Mouse (Mus musculus) embryonic facial prominence, embryonic 15.5 days (tissue): ENCODE measurements around the gene Ccdc12. TPM values are rescaled to one million over a fixed set of nuclear protein-coding genes. Genes with fewer than 3 reads are reported as not detected.
A peak's percentile ranks its signal among the peaks of the same experiment; 100 is the strongest.

Experiments used
- ATAC-seq: fragments of 200-750 bp; cut with Nextera tagmentation; 2 replicates; pipeline ENCODE4 v1.8.0; 2017; ENCODE audit warnings: low read depth, moderate TSS enrichment; ENCODE audit not compliant: insufficient number of reproducible peaks, low FRiP score, low TSS enrichment
- H3K27ac ChIP-seq: fragments of 300-500 bp; sonication (generic); replicated peaks from 2 replicates; pipeline ENCODE4 v1.5.1; 2015; ENCODE audit warnings: mild to moderate bottlenecking, inconsistent platforms
- H3K27me3 ChIP-seq: fragments of 300-500 bp; sonication (generic); 2 replicates; pipeline ENCODE4 v1.6.1; 2015; ENCODE audit warnings: inconsistent platforms
- H3K36me3 ChIP-seq: fragments of 300-500 bp; sonication (generic); 2 replicates; pipeline ENCODE4 v1.6.1; 2015; ENCODE audit warnings: mild to moderate bottlenecking, inconsistent platforms
- H3K4me1 ChIP-seq: fragments of 300-500 bp; sonication (generic); 2 replicates; pipeline ENCODE4 v1.6.1; 2015; ENCODE audit warnings: inconsistent platforms
- H3K4me2 ChIP-seq: fragments of 300-500 bp; sonication (generic); replicated peaks from 2 replicates; pipeline ENCODE4 v1.6.1; 2015; ENCODE audit warnings: mild to moderate bottlenecking, inconsistent platforms
- H3K4me3 ChIP-seq: fragments of 300-500 bp; sonication (generic); replicated peaks from 2 replicates; pipeline ENCODE4 v1.5.1; 2015; ENCODE audit warnings: mild to moderate bottlenecking, inconsistent platforms
- H3K9ac ChIP-seq: fragments of 300-500 bp; sonication (generic); 2 replicates; pipeline ENCODE4 v1.6.1; 2015; ENCODE audit warnings: inconsistent platforms
- H3K9me3 ChIP-seq: fragments of 300-500 bp; sonication (generic); replicated peaks from 2 replicates; pipeline ENCODE4 v1.6.1; 2016; ENCODE audit warnings: inconsistent platforms
- WGBS: fragments of 180-500 bp; shearing (Covaris S2); methylation state at CpG from one replicate; pipeline ENCODE4 v1.1.7; 2015; 5-methylcytosine and 5-hydroxymethylcytosine counted together
- polyA plus RNA-seq: library from polyadenylated mRNA; unstranded; fragments of >200 nt; fragmentation: Nextera tagmentation; extraction: Ambion mirVana; gene quantifications from 2 replicates; pipeline ENCODE4 v1.2.1, GENCODE M21; 2015

Gene Ccdc12
- polyA plus RNA-seq, 1 experiment from 2014 or later: 131 TPM

- peaks cover 24% of the 10 kb centered on the region; the same call in 1 of the 2 replicates for H3K36me3 ChIP-seq
- no peak overlapping the region for H3K9ac ChIP-seq
- no peak overlapping the region for H3K4me2 ChIP-seq
- WGBS: 88% methylated on average over 6 of the region's 6 CpGs
- no peak overlapping the region for H3K4me3 ChIP-seq
- H3K9me3 ChIP-seq: no peaks in the 10 kb centered on the region
- peaks cover 21% of the 10 kb centered on the region for H3K4me1 ChIP-seq
- H3K27me3 ChIP-seq: no peaks in the 10 kb centered on the region
- no peak overlapping the region for H3K27ac ChIP-seq
- no peak for ATAC-seq
Measured at GRCm38 (mm10) chr9:110711996-110712395, 55.7 kb downstream of the Ccdc12 start.

DNA sequence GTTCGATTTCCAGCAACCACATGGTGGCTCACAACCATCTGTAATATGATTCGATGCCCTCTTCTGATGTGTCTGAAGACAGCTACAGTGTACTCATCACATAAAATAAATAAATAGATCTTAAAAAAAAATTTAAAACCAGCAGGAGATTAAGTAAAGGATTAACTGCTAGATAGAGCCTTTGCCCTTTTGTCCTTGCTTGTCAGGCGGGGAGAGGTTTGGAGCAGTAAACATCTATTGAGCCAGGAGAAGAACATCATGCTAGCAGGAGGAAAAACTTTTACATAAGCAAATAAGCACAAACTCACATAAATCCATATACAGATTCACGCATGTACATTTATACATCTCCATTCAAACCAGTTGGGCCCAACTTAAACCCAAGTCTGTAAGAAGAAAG is 56.2 kb downstream of the Ccdc12 start:
- peaks cover 27% of the 10 kb centered on the region for H3K4me1 ChIP-seq
- H3K9ac ChIP-seq: no peak overlapping the region
- no peak for ATAC-seq
- H3K27ac ChIP-seq: no peak overlapping the region
- H3K4me3 ChIP-seq: no peak overlapping the region
- H3K9me3 ChIP-seq: no peaks in the 10 kb centered on the region
- H3K36me3 ChIP-seq: peaks cover 24% of the 10 kb centered on the region; the same call in 1 of the 2 replicates
- WGBS: 83% methylated on average over 4 of the region's 4 CpGs
- no peaks in the 10 kb centered on the region for H3K27me3 ChIP-seq
- H3K4me2 ChIP-seq: no peak overlapping the region

DNA sequence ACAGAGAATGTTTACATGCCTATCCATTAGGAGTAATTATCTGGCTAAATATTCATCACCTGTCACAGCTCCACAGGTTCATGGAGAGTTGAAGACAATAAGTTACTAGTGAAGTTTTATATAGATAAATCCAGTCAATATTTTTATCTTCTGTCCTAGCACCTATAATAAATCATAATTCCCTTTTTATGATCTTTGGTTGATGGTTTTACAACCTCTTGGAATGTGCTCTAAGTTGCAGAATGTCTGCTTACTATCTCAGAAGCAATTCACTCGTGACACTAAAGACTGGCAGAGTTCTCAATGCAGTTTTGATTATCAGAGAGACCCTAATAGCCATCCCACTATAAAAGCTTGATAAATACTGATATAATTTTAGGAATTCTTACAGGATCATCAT is 57.1 kb downstream of the Ccdc12 start:
- Histone ChIP-seq H3K9me3 (no peaks in the 10 kb centered on the region), H3K4me3 (no peak overlapping the region), H3K36me3 (peaks cover 21% of the 10 kb centered on the region; the same call in 1 of the 2 replicates), H3K4me1 (peaks cover 31% of the 10 kb centered on the region), H3K27ac (no peak overlapping the region), H3K4me2 (no peak overlapping the region), H3K27me3 (no peaks in the 10 kb centered on the region), H3K9ac (no peak overlapping the region)
- WGBS: 81% methylated on average over 1 of the region's 1 CpGs
- no peak for ATAC-seq

DNA sequence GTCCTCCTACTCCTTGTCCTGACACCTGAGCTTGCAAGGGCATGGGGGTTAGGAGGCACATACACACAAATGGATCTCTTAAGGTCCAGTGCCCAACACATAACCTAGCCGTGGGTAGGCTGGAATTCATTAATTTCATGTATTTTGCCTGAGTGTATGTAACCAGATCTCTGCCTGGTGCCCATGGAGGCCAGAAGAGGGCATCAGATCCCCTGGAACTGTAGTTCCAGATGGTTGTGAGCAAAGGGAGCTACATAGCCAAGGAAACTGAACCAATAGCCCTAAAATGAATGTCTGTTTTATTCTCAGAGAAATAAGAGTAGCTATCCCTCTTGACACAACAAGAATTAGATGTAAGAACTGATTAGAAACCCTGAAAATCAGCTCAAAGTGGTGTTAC is 59.1 kb downstream of the Ccdc12 start:
- Histone ChIP-seq H3K27ac (no peak overlapping the region), H3K27me3 (no peaks in the 10 kb centered on the region), H3K36me3 (peaks cover 18% of the 10 kb centered on the region; the same call in 1 of the 2 replicates), H3K9ac (no peak overlapping the region), H3K4me1 (peaks cover 32% of the 10 kb centered on the region), H3K4me3 (no peak overlapping the region), H3K4me2 (no peak overlapping the region), H3K9me3 (no peaks in the 10 kb centered on the region)
- no peak for ATAC-seq
- WGBS: 24% methylated on average over 1 of the region's 1 CpGs

DNA sequence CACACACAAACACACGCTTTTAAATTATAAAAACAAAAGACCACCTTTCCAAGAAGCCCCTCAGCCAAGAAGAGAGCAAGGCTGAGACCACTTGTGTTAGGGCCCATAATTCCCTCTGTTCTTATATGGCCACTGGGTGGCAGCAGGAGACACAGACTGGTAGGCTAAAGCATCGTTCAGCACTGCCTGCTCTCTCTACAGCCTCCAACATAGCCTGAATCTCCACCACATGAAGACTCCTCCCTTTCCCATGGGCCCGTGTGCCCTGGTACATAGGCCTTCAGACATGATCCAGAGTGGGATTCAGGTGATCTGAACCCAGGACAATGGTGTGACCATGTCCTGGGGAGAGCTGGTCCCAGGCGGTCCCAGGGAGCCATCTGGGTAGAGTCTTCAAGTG is 60.5 kb downstream of the Ccdc12 start:
- no peak overlapping the region for H3K9ac ChIP-seq
- peak; percentile 76 for ATAC-seq
- H3K4me3 ChIP-seq: no peak overlapping the region
- peaks cover 22% of the 10 kb centered on the region; the same call in 1 of the 2 replicates for H3K36me3 ChIP-seq
- H3K27me3 ChIP-seq: no peaks in the 10 kb centered on the region
- peaks cover 29% of the 10 kb centered on the region for H3K4me1 ChIP-seq
- 25% methylated on average over 4 of the region's 4 CpGs for WGBS
- H3K27ac ChIP-seq: peak overlapping the region; percentile 78; the same call in 1 of the 2 replicates
- H3K4me2 ChIP-seq: no peak overlapping the region
- no peaks in the 10 kb centered on the region for H3K9me3 ChIP-seq

DNA sequence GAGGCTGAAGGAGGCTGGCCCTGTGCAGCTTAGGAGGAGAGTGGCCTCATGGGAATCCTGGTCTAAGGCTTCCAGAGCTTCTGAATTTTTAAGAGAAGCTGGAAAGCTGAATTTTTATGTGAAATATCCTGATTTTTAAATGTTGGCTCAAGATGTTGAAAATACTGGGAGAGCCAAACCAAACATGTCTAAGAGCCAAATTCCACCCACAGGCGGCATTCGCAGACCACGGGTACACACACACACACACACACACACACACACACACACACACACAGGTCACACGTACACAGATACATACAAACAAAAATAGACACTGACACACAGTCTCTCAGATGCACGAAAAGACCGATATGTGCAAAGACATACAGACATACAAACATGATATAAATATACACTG is 61.8 kb downstream of the Ccdc12 start:
- Histone ChIP-seq H3K36me3 (peaks cover 27% of the 10 kb centered on the region), H3K4me3 (no peak overlapping the region), H3K27ac (peak overlapping the region; percentile 78), H3K9me3 (no peaks in the 10 kb centered on the region), H3K4me1 (peaks cover 29% of the 10 kb centered on the region), H3K27me3 (no peaks in the 10 kb centered on the region), H3K4me2 (no peak overlapping the region), H3K9ac (no peak overlapping the region)
- ATAC-seq: no peak
- WGBS: 72% methylated on average over 6 of the region's 6 CpGs

- Histone ChIP-seq H3K4me3 (no peak overlapping the region), H3K4me2 (no peak overlapping the region), H3K9ac (no peak overlapping the region), H3K4me1 (peaks cover 29% of the 10 kb centered on the region), H3K27ac (peak overlapping the region; percentile 48), H3K36me3 (peaks cover 32% of the 10 kb centered on the region), H3K9me3 (no peaks in the 10 kb centered on the region), H3K27me3 (no peaks in the 10 kb centered on the region)
- whole genome bisulfite sequencing: 76% methylated on average over 3 of the region's 3 CpGs
- no peak for ATAC-seq
Measured at GRCm38 (mm10) chr9:110718810-110719209, 62.5 kb downstream of the Ccdc12 start.

DNA sequence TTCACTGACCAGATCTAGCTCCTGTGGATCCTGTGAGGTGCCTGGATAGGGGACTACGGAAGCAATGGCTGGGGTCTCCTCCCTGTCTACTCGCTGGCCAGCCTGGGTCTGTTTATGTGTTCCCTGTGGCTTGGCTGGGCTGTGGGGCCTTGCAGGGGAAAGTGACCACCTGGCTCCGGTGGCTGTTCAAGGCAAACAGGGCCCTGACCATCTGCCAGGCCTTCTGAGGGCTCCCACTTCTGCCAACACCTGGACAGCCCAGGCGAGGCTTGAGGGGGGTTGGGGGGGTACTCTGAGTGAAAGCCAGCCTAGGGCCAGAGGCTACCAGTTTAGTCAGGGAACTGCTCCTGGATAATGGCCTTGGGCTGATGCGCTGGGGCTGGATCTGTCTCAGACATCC is 63.7 kb downstream of the Ccdc12 start:
- 59% methylated on average over 5 of the region's 5 CpGs for WGBS
- ATAC-seq: no peak

GRCm38 (mm10) chr9:110722060-110722459 is 65.8 kb downstream of the Ccdc12 start:
- H3K4me2 ChIP-seq: no peak overlapping the region
- H3K4me1 ChIP-seq: peaks cover 48% of the 10 kb centered on the region
- no peak overlapping the region for H3K4me3 ChIP-seq
- H3K27me3 ChIP-seq: 0 out of 2 replicates have a peak, but pooled peaks cover 5% of the 10 kb centered on the region
- 90% methylated on average over 10 of the region's 10 CpGs for WGBS
- H3K27ac ChIP-seq: no peak overlapping the region
- no peak overlapping the region for H3K9ac ChIP-seq
- H3K36me3 ChIP-seq: peaks cover 37% of the 10 kb centered on the region
- H3K9me3 ChIP-seq: no peaks in the 10 kb centered on the region
- ATAC-seq: no peak

More for the DNA sequence above, 63.7 kb downstream of the Ccdc12 start:
- H3K27me3 ChIP-seq: no peaks in the 10 kb centered on the region
- no peak overlapping the region for H3K9ac ChIP-seq
- H3K36me3 ChIP-seq: peaks cover 37% of the 10 kb centered on the region
- H3K27ac ChIP-seq: 0 out of 2 replicates have a peak overlapping the region, but pooled peaks have one; percentile 48
- H3K4me3 ChIP-seq: no peak overlapping the region
- no peaks in the 10 kb centered on the region for H3K9me3 ChIP-seq
- H3K4me1 ChIP-seq: peaks cover 33% of the 10 kb centered on the region
- H3K4me2 ChIP-seq: no peak overlapping the region

- H3K4me3 ChIP-seq: no peak overlapping the region
- 7% methylated on average over 9 of the region's 9 CpGs for WGBS
- no peaks in the 10 kb centered on the region for H3K9me3 ChIP-seq
- H3K27ac ChIP-seq: peak overlapping the region; percentile 55
- 0 out of 2 replicates have a peak, but pooled peaks cover 12% of the 10 kb centered on the region for H3K27me3 ChIP-seq
- peaks cover 37% of the 10 kb centered on the region for H3K36me3 ChIP-seq
- H3K4me2 ChIP-seq: no peak overlapping the region
- peak; percentile 69 for ATAC-seq
- no peak overlapping the region for H3K9ac ChIP-seq
- peaks cover 53% of the 10 kb centered on the region for H3K4me1 ChIP-seq
Measured at GRCm38 (mm10) chr9:110725721-110726135, 69.4 kb downstream of the Ccdc12 start.

GRCm38 (mm10) chr9:110726867-110727266 is 70.6 kb downstream of the Ccdc12 start:
- H3K4me1 ChIP-seq: peaks cover 64% of the 10 kb centered on the region
- H3K36me3 ChIP-seq: peaks cover 30% of the 10 kb centered on the region
- H3K4me3 ChIP-seq: peak overlapping the region; percentile 12; the same call in 1 of the 2 replicates
- ATAC-seq: no peak
- H3K27ac ChIP-seq: 0 out of 2 replicates have a peak overlapping the region, but pooled peaks have one; percentile 55
- no peaks in the 10 kb centered on the region for H3K9me3 ChIP-seq
- H3K9ac ChIP-seq: no peak overlapping the region
- H3K4me2 ChIP-seq: peak overlapping the region; percentile 34
- WGBS: 26% methylated on average over 33 of the region's 33 CpGs
- 0 out of 2 replicates have a peak, but pooled peaks cover 13% of the 10 kb centered on the region for H3K27me3 ChIP-seq

GRCm38 (mm10) chr9:110729841-110730240 is 73.5 kb downstream of the Ccdc12 start:
- Histone ChIP-seq H3K36me3 (peaks cover 7% of the 10 kb centered on the region; the same call in 1 of the 2 replicates), H3K27me3 (0 out of 2 replicates have a peak, but pooled peaks cover 13% of the 10 kb centered on the region), H3K4me2 (no peak overlapping the region), H3K27ac (0 out of 2 replicates have a peak overlapping the region, but pooled peaks have one; percentile 18), H3K4me3 (no peak overlapping the region), H3K4me1 (peaks cover 91% of the 10 kb centered on the region), H3K9me3 (no peaks in the 10 kb centered on the region), H3K9ac (no peak overlapping the region)
- 16% methylated on average over 8 of the region's 8 CpGs for WGBS
- ATAC-seq: no peak
